Mouse (Mus musculus): ENCODE measurements around the gene Ebf1. TPM values are rescaled to one million over a fixed set of nuclear protein-coding genes. Genes with fewer than 3 reads are reported as not detected.

The Ebf1 gene
- total RNA-seq, 2 experiments from 2014 or later, result 13.4 to 14.4 TPM

GRCm38 (mm10) chr11:44725732-44726131, 108.6 kb downstream of the Ebf1 start:
- intact Hi-C loops (cut with DNase I), result no loop called here
- DNase-seq, result no peak

- DNase-seq, result no peak
- intact Hi-C loops (cut with DNase I), result no loop called here
These were observed 110.3 kb downstream of the Ebf1 start for GRCm38 (mm10) chr11:44727376-44727775.

GRCm38 (mm10) chr11:44727821-44728220, 110.7 kb downstream of the Ebf1 start:
- intact Hi-C loops (cut with DNase I), result no loop called here
- no peak for DNase-seq

DNA sequence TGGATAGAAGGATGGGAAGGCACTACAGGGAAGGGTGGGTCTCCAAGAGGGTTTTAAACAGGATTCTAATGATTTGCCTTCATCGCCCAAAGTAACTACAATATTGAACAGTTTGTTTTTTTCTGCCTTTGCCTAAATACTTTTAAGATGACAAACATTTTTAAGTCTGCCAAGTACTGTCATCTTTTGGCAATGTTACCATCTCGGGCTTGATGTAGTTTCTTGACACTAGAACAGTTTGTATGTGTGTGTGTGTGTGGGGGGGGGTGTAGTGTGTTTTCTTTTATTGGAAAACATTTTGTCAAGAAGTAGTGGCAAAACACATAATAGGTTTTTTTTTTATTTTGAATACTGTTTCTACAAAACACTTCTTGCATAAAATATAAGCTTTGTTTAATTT, 111.2 kb downstream of the Ebf1 start:
- intact Hi-C loops (cut with DNase I), result no loop called here
- no peak for DNase-seq

DNA sequence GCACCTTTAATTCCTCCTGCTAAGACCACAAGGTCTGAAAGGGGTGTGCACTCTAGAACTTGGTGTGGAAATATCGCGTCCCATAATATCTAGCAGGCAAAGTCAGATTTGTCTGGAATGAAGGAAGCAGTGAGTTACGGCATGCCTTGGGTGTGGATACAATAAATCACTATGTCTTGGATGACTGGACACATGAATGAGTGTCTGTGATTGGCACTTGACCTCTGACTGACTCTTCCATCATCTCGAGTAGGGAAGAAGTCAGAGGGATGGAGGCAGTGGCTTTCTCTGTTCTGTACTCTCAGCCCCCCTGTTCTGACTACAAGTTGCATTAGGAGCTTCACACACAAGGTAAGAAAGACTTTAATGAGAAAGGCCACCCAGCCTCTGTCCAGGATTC, 112.8 kb downstream of the Ebf1 start:
- intact Hi-C loops (cut with DNase I), result no loop called here
- DNase-seq, result no peak

- intact Hi-C loops (cut with DNase I), result no loop called here
- DNase-seq, result no peak
These were observed 114.6 kb downstream of the Ebf1 start for GRCm38 (mm10) chr11:44731763-44732162.

DNA sequence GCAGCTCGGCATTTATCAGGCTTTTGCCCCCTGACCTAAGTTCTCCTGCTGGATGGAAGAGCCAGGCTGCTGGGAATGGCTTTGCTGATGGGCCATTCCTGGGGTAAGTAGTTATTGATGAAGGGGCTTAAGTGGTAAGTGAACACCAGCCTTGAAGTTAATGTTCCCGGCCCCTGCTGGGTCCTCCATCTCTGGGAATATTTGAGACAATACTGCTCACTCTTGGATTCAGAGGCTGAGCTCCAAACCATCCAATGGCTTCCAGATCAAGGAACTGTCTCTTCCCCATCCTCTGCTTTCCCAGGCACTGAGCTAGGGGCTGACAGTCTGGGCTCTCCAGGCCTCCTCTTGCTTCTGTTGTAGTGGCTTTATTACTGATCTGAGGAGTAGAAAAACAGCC, 116.2 kb downstream of the Ebf1 start:
- intact Hi-C loops (cut with DNase I), result no loop called here
- no peak for DNase-seq

DNA sequence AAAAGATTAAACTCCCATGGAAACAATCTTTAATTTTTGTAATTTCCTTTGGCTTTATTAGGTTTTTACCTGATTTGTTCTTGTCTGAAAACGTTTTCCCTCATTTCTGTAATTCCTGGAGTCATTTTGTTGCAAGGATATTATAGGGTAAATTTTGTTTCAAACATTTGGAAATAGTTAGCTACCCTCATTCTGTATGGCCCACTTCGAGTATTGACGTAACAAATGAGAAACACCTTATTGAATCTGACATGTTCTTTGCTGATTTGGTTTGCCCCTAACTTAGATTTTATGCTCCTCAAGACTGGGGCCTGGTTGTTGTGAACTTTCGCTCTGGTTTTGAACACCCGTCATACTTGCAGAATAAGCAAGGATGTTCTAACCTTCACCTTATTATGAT, 120.9 kb downstream of the Ebf1 start:
- intact Hi-C loops (cut with DNase I), result no loop called here
- no peak for DNase-seq

- DNase-seq, result no peak
- intact Hi-C loops (cut with DNase I), result no loop called here
These were observed 121.7 kb downstream of the Ebf1 start for GRCm38 (mm10) chr11:44738820-44739219.

- DNase-seq, result no peak
- intact Hi-C loops (cut with DNase I), result no loop called here
These were observed 123.3 kb downstream of the Ebf1 start for GRCm38 (mm10) chr11:44740278-44741041.

DNA sequence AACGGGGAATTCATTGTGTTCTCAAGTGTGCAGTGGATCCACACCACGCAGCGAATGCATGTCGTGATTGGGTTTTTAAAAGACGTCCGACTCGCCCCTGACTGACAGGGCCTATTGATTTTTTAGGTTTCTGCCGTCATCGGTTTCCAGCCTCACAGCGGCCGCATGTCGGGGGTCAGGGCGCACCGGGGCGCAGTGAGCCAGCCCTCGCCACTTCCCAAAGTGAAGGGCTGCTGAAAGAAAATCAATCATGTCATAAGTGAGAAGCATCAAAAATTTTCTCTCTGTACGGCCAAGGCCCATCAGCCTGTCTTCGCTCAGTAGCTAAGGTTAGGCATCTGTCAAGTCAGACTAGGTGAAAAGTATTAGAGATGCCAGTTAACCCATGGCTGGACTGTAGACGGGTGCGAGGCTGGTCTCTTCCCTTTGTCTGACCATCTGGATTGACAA, 124.0 kb downstream of the Ebf1 start:
- intact Hi-C loops (cut with DNase I), result no loop called here

GRCm38 (mm10) chr11:44744446-44744845, 127.3 kb downstream of the Ebf1 start:
- intact Hi-C loops (cut with DNase I), result loop anchor here (2.0 kb wide), 1 partner anchor 124 kb away; no protein-coding TSS in a partner anchor
- DNase-seq, result no peak

More for the DNA sequence above, 124.0 kb downstream of the Ebf1 start:
- DNase-seq, result peak in 1 of 2 experiments; percentile 23

DNA sequence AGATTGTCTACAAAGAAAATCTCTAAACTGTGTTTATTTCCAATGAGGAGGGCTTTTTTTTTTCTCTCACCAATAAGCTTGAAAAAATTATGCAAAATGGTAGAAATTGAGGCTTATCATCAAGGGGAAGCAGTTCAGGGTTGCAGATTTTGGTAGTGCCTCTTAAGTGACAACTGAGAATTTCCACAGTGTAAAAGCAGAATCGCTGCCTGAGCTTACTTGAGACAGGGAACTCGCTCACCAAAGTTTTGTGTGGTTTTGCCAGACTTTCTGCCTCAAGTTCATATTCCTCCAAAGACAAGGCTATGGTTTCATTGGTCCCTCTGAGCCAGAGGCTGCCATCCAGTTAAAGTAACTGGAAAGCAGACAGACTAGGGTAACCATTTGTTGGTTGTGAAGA, 128.8 kb downstream of the Ebf1 start:
- intact Hi-C loops (cut with DNase I), result loop anchor here (2.0 to 5.0 kb wide), 2 partner anchors 39 to 125 kb away; no protein-coding TSS in a partner anchor
- DNase-seq, result no peak

DNA sequence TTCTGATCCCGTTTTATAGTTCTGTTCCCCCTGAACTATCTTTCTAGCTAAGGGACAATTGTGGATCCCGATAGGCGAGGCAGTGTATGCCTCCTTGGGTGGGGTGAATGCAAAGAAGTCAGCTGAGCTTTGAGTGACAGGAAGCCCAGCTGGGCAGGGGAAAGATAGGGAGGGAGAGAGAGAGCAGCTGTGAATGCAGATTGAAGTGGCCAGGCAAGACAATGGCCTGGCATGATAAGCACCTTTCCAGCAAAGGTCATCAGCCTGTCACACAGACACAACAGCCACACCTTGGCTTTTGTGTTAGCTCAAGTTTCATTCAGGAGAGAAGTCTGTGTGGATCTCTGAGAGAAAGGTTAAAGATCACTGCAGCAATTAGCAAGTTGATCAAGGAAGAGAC, 129.6 kb downstream of the Ebf1 start:
- intact Hi-C loops (cut with DNase I), result loop anchor here (5.0 kb wide), 1 partner anchor 39 kb away; no protein-coding TSS in a partner anchor
- DNase-seq, result no peak

DNA sequence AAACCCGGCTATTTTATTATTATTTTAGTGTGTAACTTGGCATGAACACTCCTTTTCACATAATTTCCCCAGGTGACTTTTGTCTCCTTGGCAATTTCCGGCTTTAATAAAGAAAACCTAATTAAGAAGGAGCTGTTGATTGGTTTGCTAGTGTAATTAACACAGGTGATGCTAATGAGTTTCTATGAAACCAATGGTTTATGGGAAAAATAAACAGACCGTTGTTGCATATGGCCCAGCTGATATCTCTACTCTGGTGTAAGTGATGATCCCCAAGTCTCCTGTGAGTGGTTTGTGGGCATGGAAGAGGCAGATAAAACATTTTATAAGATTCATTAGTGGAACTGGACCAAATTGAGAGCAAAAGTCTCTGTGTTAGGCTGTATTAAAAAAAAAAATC, 132.2 kb downstream of the Ebf1 start:
- no peak for DNase-seq
- intact Hi-C loops (cut with DNase I), result loop anchor here (5.0 kb wide), 1 partner anchor 42 kb away; no protein-coding TSS in a partner anchor

DNA sequence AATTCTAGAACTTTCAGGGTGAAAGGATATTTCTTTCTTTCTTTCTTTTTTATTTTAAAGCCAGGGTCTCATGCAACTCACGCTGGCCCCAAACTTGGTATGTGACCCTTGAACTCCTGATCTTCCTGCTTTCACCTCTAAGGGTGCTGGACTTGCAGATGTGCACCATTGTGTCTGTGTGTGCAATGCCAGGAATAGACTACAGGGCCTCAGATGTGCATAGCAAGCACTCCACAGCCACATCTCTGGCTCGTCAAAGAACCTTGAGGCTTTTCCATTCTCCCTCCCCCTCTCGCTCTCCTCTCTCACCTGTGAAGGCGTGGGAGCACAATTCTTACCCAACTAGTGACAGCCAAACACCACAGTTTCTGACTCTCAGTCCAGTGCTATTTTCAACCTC, 137.2 kb downstream of the Ebf1 start:
- DNase-seq, result no peak
- intact Hi-C loops (cut with DNase I), result no loop called here

GRCm38 (mm10) chr11:44756321-44756720, 139.2 kb downstream of the Ebf1 start:
- intact Hi-C loops (cut with DNase I), result no loop called here
- DNase-seq, result no peak

GRCm38 (mm10) chr11:44758857-44759256, 141.7 kb downstream of the Ebf1 start:
- DNase-seq, result no peak
- intact Hi-C loops (cut with DNase I), result no loop called here

- intact Hi-C loops (cut with DNase I), result no loop called here
- no peak for DNase-seq
These were observed 144.2 kb downstream of the Ebf1 start for GRCm38 (mm10) chr11:44761128-44761996.

DNA sequence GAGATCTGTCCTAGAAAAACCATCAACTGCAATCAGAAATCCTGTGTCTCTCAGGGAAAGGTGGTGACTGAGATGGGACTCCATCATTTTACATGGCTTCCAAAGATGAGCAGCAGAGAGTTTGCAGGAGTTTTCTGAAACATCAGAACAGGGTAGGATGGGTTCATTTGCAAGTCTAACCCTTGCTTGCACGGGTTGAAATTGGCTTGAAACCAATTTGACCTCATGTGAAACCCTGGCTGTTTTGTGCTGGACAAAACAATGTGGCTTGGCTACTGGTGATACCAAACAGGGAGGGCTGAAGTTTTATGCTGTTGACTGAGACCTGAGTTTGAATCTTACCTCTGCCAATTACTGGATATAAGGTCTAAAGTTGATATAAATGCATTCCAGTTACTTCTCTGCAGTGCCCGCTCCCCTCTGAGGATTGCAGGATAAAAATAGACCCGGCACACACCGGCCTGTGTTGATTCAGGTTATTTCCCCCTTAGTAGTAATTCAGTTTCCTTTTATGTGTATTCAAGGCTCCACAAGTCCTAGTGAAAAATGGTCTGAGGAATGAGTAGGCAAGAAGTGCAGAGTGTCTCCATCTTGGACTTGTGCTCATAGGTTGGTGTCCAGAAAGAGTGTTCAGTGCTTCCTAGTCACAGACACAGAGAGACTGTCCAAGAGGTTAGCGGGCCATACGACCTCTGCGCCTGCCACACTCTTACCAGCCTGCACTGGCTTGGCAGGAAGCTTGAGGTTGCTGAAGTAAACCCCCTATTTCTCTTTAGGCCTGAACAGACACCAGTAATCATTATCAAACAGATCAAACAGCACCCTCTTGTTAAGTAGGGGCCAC, 147.1 kb downstream of the Ebf1 start:
- intact Hi-C loops (cut with DNase I), result no loop called here
- DNase-seq, result no peak

- intact Hi-C loops (cut with DNase I), result no loop called here
- no peak for DNase-seq
These were observed 147.9 kb downstream of the Ebf1 start for GRCm38 (mm10) chr11:44764988-44765387.
